Mouse (Mus musculus) ES-Bruce4 (cell line): Measurements from ENCODE around the gene Cdrt4.

Source experiments
- CTCF ChIP-seq: IDR thresholded peaks from one replicate; pipeline ENCODE4 v1.8.1; 2011; ENCODE audit warnings: low read depth, low read length
- EP300 ChIP-seq: IDR thresholded peaks from 2 replicates; pipeline ENCODE4 v1.6.1; 2011; ENCODE audit warnings: low read depth, low read length; ENCODE audit not compliant: insufficient read depth

GRCm38 (mm10) chr11:63028131-63028530, 77.1 kb downstream of the Cdrt4 start:
- TF ChIP-seq CTCF (no peak), EP300 (no peak)
